Mouse (Mus musculus) intestine, embryonic 14.5 days (tissue): Measurements from ENCODE around the gene Map4k4. TPM values are rescaled to one million over a fixed set of nuclear protein-coding genes. Genes with fewer than 3 reads are reported as not detected.

Experiments
- ATAC-seq: fragments of 200-750 bp; cut with Nextera tagmentation; replicated peaks from 2 replicates; pipeline ENCODE4 v1.8.0; 2017; ENCODE audit warnings: low read depth, moderate number of reproducible peaks, moderate TSS enrichment, moderate library complexity; ENCODE audit not compliant: low FRiP score, low TSS enrichment
- DNase-seq: peaks from one replicate; pipeline ENCODE4 v3.0.0-alpha.2; 2018; ENCODE audit warnings: low spot score
- H3K27ac ChIP-seq: fragments of 300-500 bp; sonication (generic); 2 replicates; pipeline ENCODE4 v1.5.1; 2014; ENCODE audit warnings: low read depth, mild to moderate bottlenecking, control low read depth
- H3K27me3 ChIP-seq: fragments of 300-500 bp; sonication (generic); replicated peaks from 2 replicates; pipeline ENCODE4 v1.6.1; 2014; ENCODE audit warnings: low read length, control low read depth; ENCODE audit not compliant: control insufficient read depth, insufficient read depth
- H3K36me3 ChIP-seq: fragments of 300-500 bp; sonication (generic); 2 replicates; pipeline ENCODE4 v1.6.1; 2014; ENCODE audit warnings: low read length, control low read depth; ENCODE audit not compliant: control insufficient read depth, insufficient read depth
- H3K4me1 ChIP-seq: fragments of 300-500 bp; sonication (generic); replicated peaks from 2 replicates; pipeline ENCODE4 v1.6.1; 2014; ENCODE audit warnings: low read length, control low read depth, mixed read lengths; ENCODE audit not compliant: control insufficient read depth, insufficient read depth
- H3K4me2 ChIP-seq: fragments of 300-500 bp; sonication (generic); 2 replicates; pipeline ENCODE4 v1.6.1; 2014; ENCODE audit warnings: low read length
- H3K4me3 ChIP-seq: fragments of 300-500 bp; sonication (generic); 2 replicates; pipeline ENCODE4 v1.5.1; 2014; ENCODE audit warnings: low read depth, low read length, control low read depth, mixed read lengths
- H3K9ac ChIP-seq: fragments of 300-500 bp; sonication (generic); 2 replicates; pipeline ENCODE4 v1.6.1; 2014; ENCODE audit warnings: mild to moderate bottlenecking, low read length
- H3K9me3 ChIP-seq: fragments of 300-500 bp; sonication (generic); 2 replicates; pipeline ENCODE4 v1.6.1; 2016; ENCODE audit warnings: low read length, control low read depth; ENCODE audit not compliant: control insufficient read depth
- WGBS: fragments of 180-500 bp; shearing (Covaris S2); extraction: QIAGEN DNeasy Blood & Tissue Kit; methylation state at CpG from one replicate; pipeline ENCODE4 v1.1.7; 2014; 5-methylcytosine and 5-hydroxymethylcytosine counted together
- polyA plus RNA-seq: library from polyadenylated mRNA; unstranded; fragments of >200 nt; fragmentation: Nextera tagmentation; extraction: Ambion mirVana; gene quantifications from 2 replicates; pipeline ENCODE4 v1.2.1, GENCODE M21; 2014

Map4k4 gene
- polyA plus RNA-seq, 1 experiment from 2014 or later, result 35.4 TPM

DNA sequence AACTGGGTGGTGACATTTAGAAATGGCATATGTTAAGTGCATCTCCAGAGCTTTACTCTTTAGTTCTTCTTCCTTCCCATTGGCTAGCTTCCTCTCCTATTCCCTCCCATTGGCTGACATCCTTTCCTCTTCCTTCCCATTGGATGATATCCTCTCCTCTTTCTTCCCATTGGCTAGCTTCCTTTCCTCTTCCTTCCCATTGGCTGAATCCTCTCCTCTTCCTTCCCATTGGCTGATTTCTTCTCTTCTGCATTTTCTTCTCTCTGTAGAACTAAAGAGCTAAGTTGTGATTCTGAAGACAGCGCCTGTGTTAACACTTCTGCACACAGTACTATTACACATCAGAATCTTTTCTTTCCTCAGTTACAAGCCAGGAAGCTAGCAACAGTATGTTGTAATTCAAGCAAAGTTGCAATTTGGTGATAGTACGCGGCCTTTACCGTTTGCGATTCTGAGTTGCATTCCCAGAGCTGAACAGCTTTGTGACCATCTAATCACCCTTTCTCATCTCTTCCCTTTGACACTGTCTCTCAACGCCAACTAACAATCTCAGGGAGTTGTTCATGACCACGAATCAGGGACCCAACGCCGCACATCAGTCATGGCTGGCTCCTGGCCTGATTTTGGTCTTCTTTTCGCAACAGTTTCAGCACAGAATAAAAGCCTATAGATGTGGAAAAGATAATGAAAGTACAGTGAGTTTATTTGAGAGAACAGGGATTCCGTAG lies 7.4 kb upstream of the Map4k4 start:
- no peak for ATAC-seq
- DNase-seq, result no peak
- no peaks in the 10 kb centered on the region for H3K36me3 ChIP-seq
- no peaks in the 10 kb centered on the region for H3K27me3 ChIP-seq
- no peak overlapping the region for H3K4me3 ChIP-seq
- H3K27ac ChIP-seq, result no peak overlapping the region
- H3K9me3 ChIP-seq, result no peaks in the 10 kb centered on the region
- 0 out of 2 replicates have a peak, but pooled peaks cover 3% of the 10 kb centered on the region for H3K4me1 ChIP-seq
- WGBS, result 96% methylated on average over 11 of the region's 11 CpGs
- no peak overlapping the region for H3K9ac ChIP-seq
- no peak overlapping the region for H3K4me2 ChIP-seq

DNA sequence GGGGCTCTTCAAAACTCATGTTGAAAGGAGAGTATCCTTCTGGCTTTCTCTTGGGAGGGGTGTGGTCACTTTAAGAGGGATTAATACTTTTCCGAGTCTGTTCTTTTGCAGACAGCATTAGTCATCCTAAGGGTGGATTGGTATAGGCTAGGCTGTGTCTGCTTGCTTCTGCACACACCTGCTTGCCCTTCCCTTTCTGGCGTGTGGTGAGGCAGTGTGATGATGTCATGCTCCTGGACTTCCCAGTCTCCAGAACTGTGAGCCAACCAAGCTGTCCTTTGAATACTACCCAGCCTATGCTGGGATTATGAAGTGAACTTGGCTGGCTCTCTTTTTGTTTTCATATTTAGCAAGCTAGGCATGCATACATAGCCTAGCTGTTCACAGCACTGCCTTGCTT lies 5.6 kb upstream of the Map4k4 start:
- Histone ChIP-seq H3K27me3 (no peaks in the 10 kb centered on the region), H3K9ac (no peak overlapping the region), H3K4me2 (no peak overlapping the region), H3K4me3 (no peak overlapping the region), H3K27ac (no peak overlapping the region), H3K4me1 (0 out of 2 replicates have a peak, but pooled peaks cover 3% of the 10 kb centered on the region), H3K36me3 (no peaks in the 10 kb centered on the region), H3K9me3 (no peaks in the 10 kb centered on the region)
- ATAC-seq, result peak; percentile 83
- DNase-seq, result no peak
- WGBS, result 17% methylated on average over 2 of the region's 2 CpGs

DNA sequence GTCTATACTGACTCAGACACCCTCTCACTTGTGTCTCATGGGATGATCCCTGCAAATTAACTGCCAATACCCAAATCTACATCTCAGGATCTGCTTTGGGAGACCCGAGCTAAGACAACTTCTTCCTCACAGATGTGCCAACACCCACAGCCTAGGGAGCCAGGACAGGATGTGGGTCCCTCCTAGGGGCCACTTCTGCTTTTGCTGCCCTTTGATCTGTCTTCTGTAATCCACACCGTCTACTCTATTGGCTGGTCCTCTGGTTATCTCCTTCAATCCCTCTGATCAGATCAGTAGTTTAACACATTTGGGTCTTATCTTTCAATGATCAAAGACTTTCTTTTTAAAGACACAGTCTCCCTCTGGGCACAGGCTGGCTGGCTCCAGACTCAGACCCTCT lies 5.2 kb upstream of the Map4k4 start:
- DNase-seq, result no peak
- ATAC-seq, result no peak

DNA sequence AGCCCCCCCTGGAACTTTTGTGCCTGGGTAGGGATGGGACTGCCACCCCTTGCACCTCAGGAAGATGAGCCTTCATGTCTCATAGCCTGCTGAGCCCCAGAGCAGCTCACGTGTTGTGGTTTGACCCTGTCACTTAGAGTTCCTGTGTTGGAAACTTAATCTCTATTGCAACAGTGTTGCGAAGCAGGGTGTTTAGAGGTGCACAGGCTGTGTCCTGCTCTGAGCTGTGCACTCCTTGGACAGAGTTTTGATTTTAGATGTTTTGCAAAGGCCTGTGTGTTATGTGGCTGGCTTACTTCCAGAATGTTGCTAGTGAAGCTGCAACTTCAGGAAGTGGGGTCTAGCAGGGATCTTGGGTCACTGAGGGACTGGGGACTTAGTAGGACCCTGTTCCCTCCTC lies 4.1 kb upstream of the Map4k4 start:
- Histone ChIP-seq H3K36me3 (no peaks in the 10 kb centered on the region), H3K4me3 (no peak overlapping the region), H3K4me1 (0 out of 2 replicates have a peak, but pooled peaks cover 3% of the 10 kb centered on the region), H3K27me3 (no peaks in the 10 kb centered on the region), H3K9ac (no peak overlapping the region), H3K27ac (no peak overlapping the region), H3K4me2 (no peak overlapping the region), H3K9me3 (no peaks in the 10 kb centered on the region)
- ATAC-seq, result no peak
- DNase-seq, result no peak
- 63% methylated on average over 2 of the region's 2 CpGs for WGBS

More for the DNA sequence above, 5.2 kb upstream of the Map4k4 start:
- H3K4me3 ChIP-seq, result no peak overlapping the region
- no peak overlapping the region for H3K9ac ChIP-seq
- H3K4me2 ChIP-seq, result no peak overlapping the region
- H3K27ac ChIP-seq, result no peak overlapping the region
- 0 out of 2 replicates have a peak, but pooled peaks cover 3% of the 10 kb centered on the region for H3K4me1 ChIP-seq
- H3K36me3 ChIP-seq, result no peaks in the 10 kb centered on the region
- H3K9me3 ChIP-seq, result no peaks in the 10 kb centered on the region
- H3K27me3 ChIP-seq, result no peaks in the 10 kb centered on the region
- WGBS, result 27% methylated on average over 2 of the region's 2 CpGs

DNA sequence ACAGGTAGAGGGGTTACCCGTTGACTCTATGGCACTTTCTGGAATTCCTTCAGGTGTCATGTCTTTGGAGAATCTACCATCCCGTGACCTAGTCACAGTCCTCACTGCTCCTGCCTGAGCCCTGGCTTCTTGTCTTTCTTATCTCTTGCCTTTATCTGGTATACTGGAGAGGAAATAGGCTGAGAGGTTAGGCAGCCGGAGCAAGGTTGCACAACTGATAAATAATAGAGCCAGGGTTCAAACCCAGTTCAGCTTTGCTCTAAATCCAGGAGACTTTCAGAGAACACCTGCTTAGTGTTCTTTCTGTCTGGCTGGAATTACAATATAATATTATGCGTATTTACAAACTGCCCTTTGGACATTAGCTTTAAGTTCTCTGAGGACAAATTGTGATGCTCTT lies 2.0 kb upstream of the Map4k4 start:
- H3K4me3 ChIP-seq, result no peak overlapping the region
- H3K27me3 ChIP-seq, result no peaks in the 10 kb centered on the region
- no peaks in the 10 kb centered on the region for H3K36me3 ChIP-seq
- ATAC-seq, result no peak
- H3K4me1 ChIP-seq, result peaks cover 17% of the 10 kb centered on the region
- DNase-seq, result no peak
- no peak overlapping the region for H3K4me2 ChIP-seq
- H3K9ac ChIP-seq, result no peak overlapping the region
- WGBS, result 54% methylated on average over 4 of the region's 4 CpGs
- H3K9me3 ChIP-seq, result no peaks in the 10 kb centered on the region
- no peak overlapping the region for H3K27ac ChIP-seq

DNA sequence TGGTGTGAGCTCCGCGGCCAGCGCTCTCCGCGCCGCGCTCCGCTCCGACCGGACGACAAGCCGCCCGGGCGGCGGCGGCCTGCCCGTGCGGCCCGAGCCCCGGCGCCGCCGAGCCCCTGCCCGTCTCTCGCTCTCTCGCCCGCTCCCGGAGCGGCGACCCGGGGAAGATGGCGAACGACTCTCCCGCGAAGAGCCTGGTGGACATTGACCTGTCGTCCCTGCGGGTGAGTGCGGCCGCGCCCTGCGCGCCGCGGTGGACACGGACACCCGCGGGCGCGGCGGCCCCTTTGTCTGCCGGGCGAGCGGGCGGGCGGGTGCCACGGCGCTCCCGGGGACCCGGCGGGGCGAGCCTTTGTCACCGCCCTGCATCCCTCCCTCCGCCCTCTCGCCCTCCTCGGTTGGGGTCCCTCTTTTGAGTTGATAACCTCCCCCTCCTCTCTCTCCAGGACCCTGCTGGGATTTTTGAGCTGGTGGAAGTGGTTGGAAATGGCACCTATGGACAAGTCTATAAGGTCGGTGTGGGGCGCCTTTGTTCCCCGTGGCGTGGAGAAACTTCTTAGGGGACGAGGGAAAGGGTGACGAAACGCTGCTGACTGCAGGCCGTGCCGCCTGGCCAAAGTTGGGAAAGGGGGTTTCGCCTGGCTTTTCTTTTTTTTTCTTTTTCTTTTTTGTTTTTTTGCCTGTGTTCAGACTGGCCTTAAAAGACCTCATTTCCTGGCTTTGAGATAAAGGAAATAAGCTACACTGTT lies 524 bp downstream of the Map4k4 start:
- peak; percentile 87 for DNase-seq
- Histone ChIP-seq H3K9ac (peak overlapping the region; percentile 99), H3K36me3 (peaks cover 17% of the 10 kb centered on the region), H3K4me3 (peak overlapping the region; percentile 84), H3K9me3 (no peaks in the 10 kb centered on the region), H3K4me1 (peaks cover 33% of the 10 kb centered on the region), H3K27ac (peak overlapping the region; percentile 95), H3K4me2 (peak overlapping the region; percentile 71), H3K27me3 (no peaks in the 10 kb centered on the region)
- ATAC-seq, result peak; percentile 22
- WGBS, result under 1% methylated on average over 64 of the region's 75 CpGs

DNA sequence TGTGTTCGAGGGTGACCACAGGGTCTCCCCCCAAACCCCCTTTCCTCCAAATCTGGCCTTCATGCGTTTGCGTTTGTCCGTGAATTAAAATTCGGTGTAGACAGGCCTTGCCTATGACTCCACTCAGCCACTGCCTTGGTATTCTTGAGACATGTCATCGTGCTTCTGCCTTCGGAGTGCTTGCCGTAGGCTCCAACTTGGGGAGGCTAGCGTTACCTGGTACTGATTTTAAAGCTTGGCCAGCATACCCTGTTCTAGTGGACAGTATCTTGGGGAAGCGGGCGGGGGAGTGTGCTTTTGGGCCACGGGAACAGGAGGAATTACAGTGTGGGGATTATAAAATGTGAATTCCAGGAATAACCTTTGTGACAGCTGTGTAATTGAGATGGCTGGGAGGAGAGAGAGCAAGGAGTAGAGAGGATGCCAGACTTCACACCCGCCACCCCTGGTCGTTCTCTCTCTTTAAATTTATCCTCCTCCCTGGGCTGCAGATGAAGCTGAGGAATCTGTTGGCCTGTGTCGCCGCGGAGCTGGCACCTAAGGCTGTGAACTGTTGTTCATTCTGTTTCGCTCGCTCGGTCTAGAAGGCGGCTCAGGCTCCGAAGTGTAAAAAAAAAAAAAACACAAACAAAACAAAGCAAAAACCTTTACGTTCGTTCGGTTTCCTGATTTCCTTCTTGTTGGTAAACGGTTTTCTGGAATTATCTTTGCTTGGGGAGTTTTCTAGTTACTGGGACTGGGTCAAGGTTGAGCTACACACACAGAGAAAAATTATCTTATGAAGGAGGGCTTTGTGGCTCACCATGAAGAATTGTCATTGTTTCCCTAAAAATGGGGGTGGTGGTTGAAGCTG lies 1.4 kb downstream of the Map4k4 start:
- peak overlapping the region; percentile 99 for H3K9ac ChIP-seq
- WGBS, result under 1% methylated on average over 26 of the region's 26 CpGs
- DNase-seq, result peak; percentile 80

DNA sequence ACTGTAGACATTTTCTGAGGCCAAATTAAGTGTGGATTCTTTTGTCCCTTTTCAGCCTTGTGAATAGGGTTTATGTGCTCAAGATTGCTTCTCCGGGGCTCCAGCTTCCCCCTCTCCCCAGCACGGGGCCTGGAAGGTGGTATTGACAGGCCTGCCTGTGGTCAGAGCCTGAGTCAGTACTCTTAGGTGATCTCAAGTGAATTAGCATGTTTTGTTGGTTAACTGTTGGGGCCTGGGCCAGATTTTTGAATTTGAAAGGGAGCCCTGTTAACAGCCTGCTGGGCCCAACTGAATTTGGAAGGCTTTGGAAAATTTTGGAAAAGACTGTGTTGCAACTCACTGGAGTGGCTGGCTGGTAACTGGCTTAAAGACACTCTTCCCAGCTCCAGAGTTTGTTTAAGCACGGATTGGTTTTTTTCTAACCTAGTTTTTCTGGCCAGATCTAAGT lies 2.0 kb downstream of the Map4k4 start:
- Histone ChIP-seq H3K9ac (peak overlapping the region; percentile 99), H3K27ac (peak overlapping the region; percentile 95; the same call in 1 of the 2 replicates), H3K4me1 (peaks cover 43% of the 10 kb centered on the region), H3K9me3 (no peaks in the 10 kb centered on the region), H3K4me2 (peak overlapping the region; percentile 71), H3K4me3 (peak overlapping the region; percentile 84), H3K27me3 (no peaks in the 10 kb centered on the region), H3K36me3 (peaks cover 19% of the 10 kb centered on the region)
- no peak for DNase-seq
- 2% methylated on average over 3 of the region's 3 CpGs for WGBS
- ATAC-seq, result no peak

More for the DNA sequence above, 1.4 kb downstream of the Map4k4 start:
- H3K4me2 ChIP-seq, result peak overlapping the region; percentile 71
- peak overlapping the region; percentile 95 for H3K27ac ChIP-seq
- no peaks in the 10 kb centered on the region for H3K9me3 ChIP-seq
- peaks cover 40% of the 10 kb centered on the region for H3K4me1 ChIP-seq
- H3K36me3 ChIP-seq, result peaks cover 17% of the 10 kb centered on the region
- H3K4me3 ChIP-seq, result peak overlapping the region; percentile 84
- H3K27me3 ChIP-seq, result no peaks in the 10 kb centered on the region
- no peak for ATAC-seq
